Mouse (Mus musculus): ENCODE measurements around the gene Crlf3.

The Crlf3 gene

GRCm38 (mm10) chr11:80080826-80081728 is at the start of gene Crlf3:
Crlf3 (minus strand) TSS chr11:80080991.
- DNase-seq (ENCODE audit: extremely low read depth, low read depth): peak; percentile 99

DNA sequence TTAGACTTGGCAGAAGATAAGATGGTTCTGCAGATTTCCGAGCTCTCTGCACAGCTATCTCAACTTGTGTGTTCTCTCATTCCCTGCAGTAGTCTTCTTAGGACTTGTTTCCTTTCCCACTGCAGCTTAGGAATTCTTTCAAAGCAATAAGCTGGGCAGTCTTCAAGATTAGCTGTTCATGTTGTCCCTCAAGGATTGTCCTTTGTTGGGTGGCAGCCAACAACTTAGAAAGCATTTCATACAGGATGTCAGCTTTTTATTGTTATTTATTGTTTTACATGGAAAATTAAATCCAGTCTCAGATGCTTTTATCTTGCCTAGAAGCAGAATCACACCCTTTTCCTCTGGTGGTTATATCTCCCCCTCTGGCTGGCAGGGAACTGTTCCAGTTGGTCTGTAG is 35.6 kb upstream of the Crlf3 start:
- DNase-seq (ENCODE audit: extremely low read depth, low read depth): no peak

DNA sequence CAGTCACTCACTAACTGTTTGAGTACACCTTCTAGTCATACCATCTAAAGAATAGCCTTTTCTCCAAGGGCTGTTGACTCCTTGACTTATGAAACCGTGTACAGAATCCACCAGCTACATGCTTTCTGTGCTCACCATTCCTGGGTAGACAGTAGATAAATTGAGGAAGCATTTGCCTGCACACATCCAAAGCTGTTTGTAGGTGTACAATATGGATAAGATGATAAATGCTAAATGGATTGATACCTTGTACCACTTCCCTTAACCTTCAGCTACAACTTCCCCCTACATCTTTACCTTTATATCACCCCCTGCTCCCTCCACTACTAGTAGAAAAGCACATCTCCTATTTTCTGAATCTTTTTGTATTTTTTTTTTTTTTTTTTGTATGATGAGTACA is 23.6 kb upstream of the Crlf3 start:
- no peak for DNase-seq (ENCODE audit: extremely low read depth, low read depth)

DNA sequence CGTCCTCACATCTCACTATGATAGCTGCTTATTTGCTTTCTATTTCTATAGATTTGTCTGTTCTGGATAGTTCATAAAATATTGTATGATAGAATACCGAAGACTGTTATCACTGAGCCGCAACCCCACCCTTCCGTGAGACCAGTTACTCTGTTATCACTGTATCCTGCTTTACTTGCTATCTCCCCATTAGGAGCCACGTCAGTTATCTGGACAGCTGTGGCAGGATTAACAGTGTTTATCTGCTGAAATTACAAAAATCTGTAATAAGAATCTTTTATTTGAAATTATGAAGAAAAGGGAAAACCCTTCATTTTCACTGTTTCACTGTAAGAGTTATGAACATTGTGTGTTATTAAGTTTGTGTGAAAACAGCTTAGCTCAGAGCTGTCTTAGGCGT is 20.5 kb upstream of the Crlf3 start:
- DNase-seq (ENCODE audit: extremely low read depth, low read depth): no peak

DNA sequence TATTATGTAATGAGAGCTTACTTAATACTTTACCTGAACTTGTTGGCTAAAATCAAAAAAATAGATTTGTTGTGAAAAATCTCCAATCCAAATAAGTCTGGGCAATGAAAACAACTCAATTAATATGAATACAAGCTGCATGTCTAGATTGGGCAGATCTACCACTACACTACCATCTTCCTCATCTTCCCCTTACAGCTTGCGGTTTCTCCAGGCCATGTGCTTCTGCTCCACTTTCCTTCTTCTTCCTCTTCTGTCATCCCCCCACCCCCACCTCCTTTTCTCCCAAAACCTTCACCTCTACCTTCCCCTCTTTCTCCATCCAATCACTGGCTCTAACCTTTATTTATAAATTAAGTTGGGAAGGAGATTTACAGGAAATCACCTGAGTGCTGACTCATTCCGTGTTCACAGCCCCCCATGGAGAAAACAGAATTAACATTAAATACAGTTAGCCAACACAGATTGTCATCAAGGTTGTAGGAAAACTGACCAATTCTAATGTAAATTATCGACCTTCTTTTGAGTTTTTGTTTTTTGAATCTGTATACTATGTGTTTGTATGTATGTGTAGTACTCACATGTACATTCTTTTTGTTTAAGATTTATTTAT is 17.8 kb upstream of the Crlf3 start:
- no peak for DNase-seq (ENCODE audit: extremely low read depth, low read depth)

DNA sequence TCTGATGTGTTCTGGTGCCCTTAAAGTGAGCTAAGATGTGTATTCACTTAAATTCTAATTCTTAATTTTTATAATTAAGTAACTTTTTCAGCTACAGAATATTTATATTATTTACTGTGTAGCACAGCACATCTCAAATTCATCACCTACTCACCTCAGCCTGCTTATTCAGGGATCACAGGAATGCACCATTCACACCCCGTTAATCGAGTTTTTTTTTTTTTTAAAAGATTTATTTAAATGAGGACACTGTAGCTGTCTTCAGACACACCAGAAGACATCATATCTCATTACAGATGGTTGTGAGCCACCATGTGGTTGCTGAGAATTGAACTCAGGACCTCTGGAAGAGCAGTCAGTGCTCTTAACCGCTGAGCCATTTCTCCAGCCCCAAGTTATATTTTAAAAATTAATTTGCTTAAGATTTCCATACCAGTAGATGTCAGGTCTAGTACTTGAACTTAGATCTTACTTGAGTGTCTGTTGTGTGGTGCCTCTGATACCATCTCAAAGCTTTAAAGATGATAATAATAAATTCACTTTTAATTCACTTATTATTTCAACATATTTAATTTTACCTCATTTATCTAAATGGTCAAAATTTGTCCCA is 9.9 kb upstream of the Crlf3 start:
- DNase-seq (ENCODE audit: extremely low read depth, low read depth): no peak

DNA sequence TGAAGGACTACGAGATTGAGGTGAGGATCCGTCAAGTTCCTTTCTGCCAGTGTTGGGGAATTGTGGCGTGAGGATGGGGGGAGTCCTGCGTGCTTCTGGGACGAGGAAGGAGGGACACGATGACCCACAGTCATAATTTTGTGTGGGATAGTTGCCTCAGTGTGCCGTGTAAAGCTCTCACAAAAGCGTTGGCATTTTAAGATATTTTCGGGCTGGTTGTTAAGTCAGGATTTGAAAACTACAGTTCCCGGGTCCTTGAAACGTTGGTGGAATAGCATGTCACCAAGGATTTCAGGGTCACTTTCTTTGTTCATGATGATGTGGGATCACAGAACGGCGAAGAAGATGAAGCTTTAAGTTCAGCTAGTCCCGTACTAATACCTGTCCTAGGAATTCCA is 9.0 kb upstream of the Crlf3 start:
- DNase-seq (ENCODE audit: extremely low read depth, low read depth): no peak

DNA sequence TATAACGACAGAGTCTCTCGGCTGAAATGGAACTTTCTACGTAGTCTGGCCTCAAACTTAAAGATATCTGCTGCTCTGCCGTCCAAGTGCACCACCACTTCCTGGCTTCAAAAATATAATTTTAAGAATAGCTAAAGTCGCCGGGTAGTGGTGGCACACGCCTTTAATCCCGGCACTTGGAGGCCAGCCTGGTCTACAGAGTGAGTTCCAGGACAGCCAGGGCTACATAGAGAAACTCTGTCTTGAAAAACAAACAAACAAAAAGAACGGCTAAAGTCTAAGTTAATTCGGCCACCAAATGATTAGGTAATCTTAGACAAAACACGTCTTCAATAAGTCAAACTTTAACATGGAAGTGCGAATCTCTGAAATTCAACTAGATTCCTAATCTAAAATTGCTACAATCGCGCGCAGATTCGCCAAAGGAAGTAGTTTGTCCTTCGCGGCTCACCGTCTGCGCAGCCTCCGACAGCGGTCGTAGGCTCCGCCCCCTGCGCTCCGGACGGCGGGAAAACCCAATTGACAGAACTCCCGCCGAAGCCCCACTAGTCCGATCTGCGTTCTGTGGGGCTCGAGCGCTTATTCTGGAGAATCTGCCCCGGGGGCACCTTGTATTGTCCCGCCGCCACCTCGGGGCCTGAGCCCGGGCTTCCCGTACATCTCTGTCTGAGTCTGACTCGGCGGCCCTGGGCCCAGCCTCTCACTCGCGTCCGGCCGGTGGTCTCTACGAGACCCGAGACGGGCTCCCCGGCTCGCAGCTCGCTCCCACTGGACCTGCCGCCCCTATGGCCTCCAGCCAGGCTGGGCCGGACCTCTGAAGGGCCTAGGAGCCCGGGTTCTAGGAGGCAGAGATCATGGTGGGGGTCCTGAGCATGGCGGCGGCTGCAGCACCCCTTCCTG is 8.4 kb upstream of the Crlf3 start, which contains the start of gene Atad5:
Atad5 (plus strand) TSS at position 484 of the 900 bp plus-strand sequence.
- DNase-seq (ENCODE audit: extremely low read depth, low read depth): peak; percentile 78

- DNase-seq (ENCODE audit: extremely low read depth, low read depth): peak; percentile 91
Observed at GRCm38 (mm10) chr11:80086844-80087243, 6.1 kb upstream of the Crlf3 start.

DNA sequence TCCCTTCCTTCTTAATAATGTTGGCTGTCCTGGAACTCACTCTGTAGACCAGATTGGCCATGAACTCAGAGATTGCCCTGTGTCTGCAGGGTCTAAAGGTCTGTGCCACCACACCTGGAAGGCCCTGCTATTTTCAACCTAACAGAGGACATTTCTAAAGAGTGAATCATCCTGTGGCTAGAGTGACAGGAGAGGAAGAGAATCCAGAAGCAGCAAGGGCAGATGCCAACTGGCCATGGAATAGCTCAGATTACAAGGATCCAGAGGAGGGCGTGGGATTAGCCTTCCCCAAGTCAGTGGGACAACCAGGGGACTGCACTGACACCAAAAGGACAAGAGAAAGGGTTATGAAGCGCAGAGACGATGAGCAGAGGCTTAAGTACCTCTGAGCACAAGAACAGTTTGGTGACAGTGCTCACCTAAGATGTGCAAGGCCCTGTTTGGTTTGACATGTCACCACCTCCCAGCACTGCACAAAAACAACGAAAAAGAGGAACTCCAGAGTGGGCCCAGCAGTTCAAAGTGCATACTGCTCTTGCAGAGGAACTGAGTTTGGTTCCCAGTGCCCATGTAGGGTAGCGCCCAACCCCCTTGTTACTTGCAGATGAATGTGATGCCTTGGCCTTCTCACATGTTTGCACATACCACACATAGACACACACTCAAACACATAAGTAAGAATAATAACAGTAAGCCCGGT is 4.7 kb upstream of the Crlf3 start:
- peak; percentile 81 for DNase-seq (ENCODE audit: extremely low read depth, low read depth)

- DNase-seq (ENCODE audit: extremely low read depth, low read depth): no peak
Observed at GRCm38 (mm10) chr11:80081786-80082319, 1.1 kb upstream of the Crlf3 start.

GRCm38 (mm10) chr11:80080381-80080825 is 388 bp downstream of the Crlf3 start:
- DNase-seq (ENCODE audit: extremely low read depth, low read depth): peak; percentile 25

DNA sequence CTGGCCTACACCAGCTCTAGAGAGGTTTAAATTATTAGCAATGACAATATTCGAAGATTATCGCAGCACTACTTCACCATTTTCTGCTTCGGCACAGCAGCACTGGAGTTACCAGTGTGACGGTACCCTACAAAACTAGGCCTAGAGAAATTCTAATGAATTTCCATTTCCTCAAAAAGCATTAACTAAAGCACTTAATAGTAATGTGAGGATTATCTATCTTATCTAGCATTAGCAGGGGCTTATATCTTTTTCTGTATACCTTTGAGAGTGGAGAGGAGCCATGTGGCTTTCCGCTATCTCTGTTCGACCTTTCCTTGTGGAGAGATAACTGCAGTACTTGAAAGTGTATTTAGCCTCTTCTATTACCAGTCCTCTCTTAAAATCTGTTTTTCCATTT is 1.0 kb downstream of the Crlf3 start:
- DNase-seq (ENCODE audit: extremely low read depth, low read depth): peak; percentile 54

- DNase-seq (ENCODE audit: extremely low read depth, low read depth): no peak
Observed at GRCm38 (mm10) chr11:80078831-80079230, 2.0 kb downstream of the Crlf3 start.

DNA sequence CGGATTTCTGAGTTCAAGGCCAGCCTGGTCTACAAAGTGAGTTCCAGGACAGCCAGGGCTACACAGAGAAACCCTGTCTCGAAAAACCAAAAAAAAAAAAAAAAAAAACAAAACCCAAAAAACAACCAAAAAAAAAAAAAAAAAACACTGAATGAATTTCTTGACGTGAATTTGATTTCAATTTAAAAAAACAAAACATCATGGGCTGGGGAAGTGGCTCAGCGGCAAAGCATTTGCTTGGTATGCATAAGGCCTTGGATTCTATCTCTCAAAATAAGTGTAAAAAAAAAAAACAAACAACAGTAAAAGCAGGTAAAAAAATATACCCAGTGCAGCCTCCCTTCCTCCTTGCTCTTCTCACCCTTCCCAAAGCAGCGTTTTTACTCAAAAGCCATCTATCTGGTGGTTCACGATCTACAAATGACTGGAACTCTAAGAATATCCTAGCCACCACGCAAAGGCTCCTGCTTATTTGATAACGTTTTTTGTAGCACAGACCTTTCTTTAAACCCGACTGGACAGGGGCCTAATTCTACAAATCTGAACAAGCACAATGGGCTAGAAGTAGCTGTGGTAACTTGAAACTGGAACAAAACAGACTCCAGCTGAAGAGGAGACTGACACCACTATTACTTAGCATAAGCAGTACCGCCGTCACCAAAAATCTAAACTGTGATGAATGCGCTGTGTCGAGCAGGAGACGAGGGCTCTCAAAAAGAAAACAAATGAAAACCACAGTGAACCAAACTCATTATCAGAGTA is 2.8 kb downstream of the Crlf3 start:
- peak; percentile 13 for DNase-seq (ENCODE audit: extremely low read depth, low read depth)

DNA sequence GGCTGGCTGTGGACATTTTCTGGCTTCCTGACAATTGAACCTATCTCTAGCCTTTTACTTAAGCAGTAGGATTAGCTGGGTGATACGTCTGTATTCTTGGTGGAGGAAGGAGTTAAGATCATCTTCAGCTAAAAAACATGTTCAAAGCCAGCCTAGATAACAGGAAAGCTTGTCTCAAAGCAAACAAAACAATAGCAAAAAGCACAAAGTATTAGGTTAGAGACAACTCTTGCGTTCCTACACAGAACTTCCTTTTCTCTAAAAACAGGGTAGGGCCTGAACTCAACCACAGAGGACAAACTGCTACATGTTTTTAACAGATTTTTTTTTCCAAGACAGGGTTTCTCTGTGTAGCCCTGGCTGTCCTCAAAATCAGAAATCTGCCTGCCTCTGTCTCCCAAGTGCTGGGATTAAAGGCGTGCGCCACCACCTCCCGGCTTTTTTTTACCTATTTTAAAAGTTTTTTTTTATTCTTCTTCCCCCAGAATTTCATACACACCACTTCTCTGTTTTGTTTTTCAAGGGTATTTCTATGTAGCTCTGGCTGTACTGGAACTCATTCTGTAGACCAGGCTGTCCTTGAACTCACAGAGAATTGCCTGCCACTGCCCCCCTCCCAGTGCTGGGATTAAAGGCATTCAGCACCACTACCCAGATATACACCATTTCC is 5.0 kb downstream of the Crlf3 start:
- DNase-seq (ENCODE audit: extremely low read depth, low read depth): peak; percentile 30

- DNase-seq (ENCODE audit: extremely low read depth, low read depth): peak; percentile 27
Observed at GRCm38 (mm10) chr11:80072365-80072764, 8.4 kb downstream of the Crlf3 start.

DNA sequence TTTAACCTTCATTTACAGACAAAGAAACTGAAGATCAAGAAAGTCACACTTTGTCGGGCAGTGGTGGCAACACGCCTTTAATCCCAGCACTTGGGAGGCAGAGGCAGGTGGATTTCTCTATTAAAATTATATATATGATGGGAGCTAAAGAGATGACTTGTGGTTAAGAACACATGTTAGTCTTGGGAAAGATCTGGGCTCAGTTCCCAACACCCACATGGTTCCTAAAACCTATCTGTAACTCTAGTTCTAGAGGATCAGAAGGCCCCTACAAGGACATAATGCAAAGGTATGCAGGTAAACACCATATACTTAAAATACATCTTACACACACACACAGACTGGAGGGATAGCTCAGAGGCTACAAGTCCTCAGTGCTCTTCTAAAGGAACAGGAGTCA is 9.8 kb downstream of the Crlf3 start:
- no peak for DNase-seq (ENCODE audit: extremely low read depth, low read depth)

DNA sequence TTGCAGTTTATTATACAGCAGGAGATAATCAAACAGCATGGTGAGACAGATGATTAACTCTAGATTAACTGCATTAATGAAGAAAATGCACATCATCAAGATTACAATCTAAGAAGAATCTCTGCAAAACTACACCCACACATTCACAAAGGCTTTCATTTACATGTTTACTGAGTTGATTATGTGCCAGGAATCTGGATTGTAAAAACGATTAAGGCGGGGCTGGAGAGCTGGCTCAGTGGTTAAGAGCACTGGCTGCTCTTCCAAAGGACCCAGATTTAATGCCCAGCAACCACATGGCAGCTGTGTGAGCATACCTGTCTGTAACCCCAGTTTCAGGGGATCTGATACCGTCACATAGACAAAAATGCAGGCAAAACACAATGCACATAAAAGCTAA is 11.0 kb downstream of the Crlf3 start:
- no peak for DNase-seq (ENCODE audit: extremely low read depth, low read depth)
